Mouse (Mus musculus) heart, embryonic 10.5 days (tissue): ENCODE data around the gene Mrtfb. TPM values are rescaled to one million over a fixed set of nuclear protein-coding genes. Genes with fewer than 3 reads are reported as not detected.

Experiments
- DNase-seq: peaks from one replicate; pipeline ENCODE4 v3.0.0-alpha.2; 2017; ENCODE audit warnings: low spot score
- H3K27ac ChIP-seq: fragments of 300-500 bp; sonication (generic); 2 replicates; pipeline ENCODE4 v1.5.1; 2016; ENCODE audit warnings: mild to moderate bottlenecking
- H3K27me3 ChIP-seq: fragments of 300-500 bp; sonication (generic); 2 replicates; pipeline ENCODE4 v1.6.1; 2016; ENCODE audit warnings: mild to moderate bottlenecking; ENCODE audit not compliant: poor library complexity, insufficient read depth, severe bottlenecking
- H3K36me3 ChIP-seq: fragments of 300-500 bp; sonication (generic); 2 replicates; pipeline ENCODE4 v1.6.1; 2016; ENCODE audit warnings: mild to moderate bottlenecking, moderate library complexity
- H3K4me1 ChIP-seq: fragments of 300-500 bp; sonication (generic); 2 replicates; pipeline ENCODE4 v1.6.1; 2016; ENCODE audit warnings: mild to moderate bottlenecking
- H3K4me3 ChIP-seq: fragments of 300-500 bp; sonication (generic); 2 replicates; pipeline ENCODE4 v1.5.1; 2016; ENCODE audit warnings: mild to moderate bottlenecking, moderate library complexity
- H3K9me3 ChIP-seq: fragments of 300-500 bp; sonication (generic); 2 replicates; pipeline ENCODE4 v1.6.1; 2016; ENCODE audit warnings: mild to moderate bottlenecking, moderate library complexity
- WGBS: fragments of 180-500 bp; shearing (Covaris S2); methylation state at CpG from one replicate; pipeline ENCODE4 v1.1.7; 2016; 5-methylcytosine and 5-hydroxymethylcytosine counted together
- polyA plus RNA-seq: library from polyadenylated mRNA; unstranded; fragments of >200 nt; fragmentation: Nextera tagmentation; extraction: Ambion mirVana; gene quantifications from 2 replicates; pipeline ENCODE4 v1.2.1, GENCODE M21; 2016

Gene Mrtfb
- polyA plus RNA-seq, 1 experiment from 2014 or later: 20.4 TPM

DNA sequence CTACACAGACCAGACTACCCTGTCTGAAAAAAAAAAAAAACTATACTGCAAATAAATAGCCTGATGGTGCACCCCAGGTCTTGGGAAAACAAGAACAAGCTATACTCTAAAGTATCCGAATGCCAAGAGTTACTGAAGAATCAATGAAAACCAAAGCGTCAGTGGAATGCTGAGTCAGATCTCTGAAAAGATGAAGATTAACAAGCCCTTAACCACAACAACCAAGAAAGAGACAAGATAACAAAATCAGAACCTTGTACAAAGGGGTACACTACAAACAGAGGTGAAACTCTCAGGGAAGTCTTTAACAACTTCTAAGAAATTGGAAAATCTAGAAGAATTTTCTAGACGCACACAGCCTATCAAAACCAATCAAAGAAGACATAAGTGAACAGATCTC is 166.2 kb downstream of the Mrtfb start:
- peaks cover 10% of the 10 kb centered on the region; the same call in 1 of the 2 replicates for H3K4me1 ChIP-seq
- H3K27ac ChIP-seq: no peak overlapping the region
- DNase-seq: no peak
- H3K36me3 ChIP-seq: no peaks in the 10 kb centered on the region
- 88% methylated on average over 3 of the region's 3 CpGs for WGBS
- no peak overlapping the region for H3K4me3 ChIP-seq
- H3K27me3 ChIP-seq: no peaks in the 10 kb centered on the region
- no peaks in the 10 kb centered on the region for H3K9me3 ChIP-seq

DNA sequence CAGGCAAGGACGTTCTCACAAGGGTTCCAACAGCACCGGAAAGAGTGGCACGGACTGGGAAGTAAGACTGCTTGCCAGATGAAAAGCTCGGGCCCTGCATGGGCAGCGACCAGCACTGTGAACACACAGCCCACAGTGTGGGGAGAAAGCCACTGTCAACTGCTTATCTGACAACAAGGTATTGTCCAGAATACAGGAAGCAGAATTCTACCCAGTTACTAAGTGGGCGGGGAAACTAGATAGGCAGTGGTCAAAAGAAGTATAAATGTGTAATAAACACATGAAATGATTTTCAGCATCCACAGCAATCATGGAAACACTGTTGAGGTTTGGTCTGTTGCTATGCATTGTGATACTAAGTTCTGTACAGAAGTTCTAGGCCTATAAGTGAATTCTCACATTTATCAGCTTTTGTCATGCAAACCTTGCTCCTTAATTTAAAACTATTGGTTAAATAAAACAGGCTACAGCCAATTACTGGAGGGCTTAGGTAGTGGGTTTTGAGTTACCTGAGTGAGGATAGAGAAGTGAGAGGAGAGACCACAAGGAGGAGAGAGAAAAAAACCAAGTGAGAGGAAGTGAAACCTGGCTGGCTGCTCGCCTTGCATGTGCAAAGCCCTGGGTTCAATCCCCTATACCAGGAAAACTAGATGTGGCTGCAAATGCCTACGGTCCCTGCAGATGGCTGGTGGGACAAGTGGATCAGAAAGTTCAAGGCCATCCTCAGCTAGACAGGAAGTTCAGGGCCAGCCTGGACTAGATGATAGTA is 167.5 kb downstream of the Mrtfb start:
- no peak for DNase-seq
- no peak overlapping the region for H3K4me3 ChIP-seq
- H3K36me3 ChIP-seq: no peaks in the 10 kb centered on the region
- WGBS: 74% methylated on average over 8 of the region's 8 CpGs
- no peaks in the 10 kb centered on the region for H3K9me3 ChIP-seq
- H3K27me3 ChIP-seq: no peaks in the 10 kb centered on the region
- H3K27ac ChIP-seq: 0 out of 2 replicates have a peak overlapping the region, but pooled peaks have one; percentile 22
- H3K4me1 ChIP-seq: peaks cover 7% of the 10 kb centered on the region; the same call in 1 of the 2 replicates

DNA sequence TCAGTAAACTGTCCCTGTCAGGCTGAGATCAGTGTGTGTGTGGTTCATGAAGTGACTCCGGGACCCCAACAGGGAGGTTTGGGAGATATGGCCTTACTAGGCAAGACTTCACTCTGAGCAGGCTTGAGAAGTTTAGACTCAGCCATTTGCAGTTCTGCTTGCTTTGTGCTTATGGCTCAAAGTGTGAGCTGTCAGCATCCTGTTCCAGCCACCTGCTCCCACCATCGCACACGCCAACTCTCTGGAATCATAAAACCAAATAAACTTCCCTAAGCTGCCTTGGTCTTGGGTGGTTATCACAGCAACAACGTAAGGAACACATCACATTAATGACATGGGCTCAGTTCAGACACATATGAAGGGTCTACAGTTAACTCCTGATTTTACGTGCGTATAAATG is 169.5 kb downstream of the Mrtfb start:
- no peaks in the 10 kb centered on the region for H3K36me3 ChIP-seq
- no peak overlapping the region for H3K4me3 ChIP-seq
- WGBS: 88% methylated on average over 6 of the region's 6 CpGs
- no peaks in the 10 kb centered on the region for H3K27me3 ChIP-seq
- no peak overlapping the region for H3K27ac ChIP-seq
- no peak for DNase-seq
- no peaks in the 10 kb centered on the region for H3K9me3 ChIP-seq
- H3K4me1 ChIP-seq: peaks cover 22% of the 10 kb centered on the region

DNA sequence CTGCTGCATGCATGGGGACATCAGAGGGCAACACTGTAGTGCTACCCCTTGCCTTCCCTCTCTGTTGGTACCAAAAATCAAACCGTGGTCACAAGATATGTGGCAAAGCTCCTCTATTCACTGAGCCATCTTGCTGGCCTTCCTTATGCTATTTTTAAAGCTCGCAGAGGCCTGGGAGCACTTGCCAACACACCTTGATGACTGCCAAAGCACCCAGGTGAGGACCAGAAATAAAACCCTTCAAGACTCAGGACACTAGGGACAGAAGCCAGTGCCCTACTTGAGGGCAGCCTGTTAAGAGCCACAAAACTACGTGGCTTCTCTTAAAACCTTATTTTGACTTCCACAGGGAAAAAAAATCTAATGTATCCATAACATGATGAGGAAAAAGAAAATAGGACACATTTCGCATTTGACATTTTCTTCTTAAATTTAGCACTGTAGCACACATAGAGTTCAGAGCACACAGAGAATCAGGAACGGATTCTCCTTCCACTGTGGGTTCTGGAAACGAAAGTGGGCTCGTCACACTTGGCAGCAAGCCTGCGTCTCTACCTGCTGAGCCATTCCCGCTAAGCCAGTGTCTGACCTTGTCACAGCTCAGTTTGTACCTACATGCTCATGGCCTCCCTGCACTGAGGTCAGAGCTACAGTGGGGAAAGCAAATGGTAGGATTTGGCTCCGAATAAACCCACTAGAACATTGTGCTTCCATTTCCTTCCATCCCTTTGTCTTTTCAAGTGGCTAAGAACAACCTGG is 170.7 kb downstream of the Mrtfb start:
- Histone ChIP-seq H3K4me1 (peaks cover 34% of the 10 kb centered on the region), H3K27me3 (no peaks in the 10 kb centered on the region), H3K36me3 (no peaks in the 10 kb centered on the region), H3K4me3 (no peak overlapping the region), H3K9me3 (no peaks in the 10 kb centered on the region), H3K27ac (no peak overlapping the region)
- 80% methylated on average over 10 of the region's 10 CpGs for WGBS
- DNase-seq: no peak

DNA sequence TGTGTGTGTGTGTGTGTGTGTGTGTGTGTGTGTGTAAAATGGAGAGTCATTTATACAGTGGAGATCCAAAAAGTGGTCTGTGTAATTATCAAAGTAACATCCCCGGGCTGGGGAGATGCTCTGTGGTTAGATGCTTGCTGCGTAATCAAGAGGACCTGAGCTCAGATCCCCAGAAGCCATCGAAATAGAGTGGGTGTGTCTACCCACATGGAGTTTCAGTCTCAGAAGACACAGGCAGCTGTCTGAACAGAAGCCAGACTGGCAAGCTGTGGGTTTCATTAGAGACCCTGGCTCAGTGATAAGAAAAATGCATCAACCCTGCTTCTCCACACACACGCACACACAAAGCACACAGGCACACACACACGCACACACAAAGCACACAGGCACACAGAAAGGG is 171.8 kb downstream of the Mrtfb start:
- no peak overlapping the region for H3K4me3 ChIP-seq
- H3K36me3 ChIP-seq: no peaks in the 10 kb centered on the region
- H3K27me3 ChIP-seq: no peaks in the 10 kb centered on the region
- peaks cover 35% of the 10 kb centered on the region for H3K4me1 ChIP-seq
- no peak overlapping the region for H3K27ac ChIP-seq
- no peak for DNase-seq
- H3K9me3 ChIP-seq: no peaks in the 10 kb centered on the region
- WGBS: 80% methylated on average over 5 of the region's 5 CpGs

DNA sequence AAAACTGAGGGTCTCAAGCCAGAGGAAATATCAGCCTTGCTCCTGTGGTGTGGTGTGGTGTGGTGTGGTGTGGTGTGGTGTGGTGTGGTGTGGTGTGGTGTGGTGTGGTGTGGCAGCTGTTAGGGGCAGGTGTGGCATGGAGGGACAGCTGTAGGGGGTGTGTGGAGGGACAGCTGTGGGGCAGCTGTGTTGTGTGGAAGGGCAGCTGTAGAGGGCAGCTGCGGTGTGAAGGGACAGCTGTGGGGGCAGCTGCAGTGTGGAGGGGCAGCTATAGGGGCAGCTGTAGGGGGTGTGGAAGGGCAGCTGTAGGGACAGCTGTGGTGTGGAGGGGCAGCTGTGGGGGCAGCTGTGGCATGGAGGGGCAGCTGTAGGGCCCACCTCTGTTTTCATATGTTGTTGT is 172.5 kb downstream of the Mrtfb start:
- Histone ChIP-seq H3K27me3 (no peaks in the 10 kb centered on the region), H3K9me3 (no peaks in the 10 kb centered on the region), H3K36me3 (no peaks in the 10 kb centered on the region), H3K4me1 (peaks cover 35% of the 10 kb centered on the region), H3K27ac (peak overlapping the region; percentile 47; the same call in 1 of the 2 replicates), H3K4me3 (no peak overlapping the region)
- no peak for DNase-seq
- WGBS: 79% methylated on average over 1 of the region's 1 CpGs

DNA sequence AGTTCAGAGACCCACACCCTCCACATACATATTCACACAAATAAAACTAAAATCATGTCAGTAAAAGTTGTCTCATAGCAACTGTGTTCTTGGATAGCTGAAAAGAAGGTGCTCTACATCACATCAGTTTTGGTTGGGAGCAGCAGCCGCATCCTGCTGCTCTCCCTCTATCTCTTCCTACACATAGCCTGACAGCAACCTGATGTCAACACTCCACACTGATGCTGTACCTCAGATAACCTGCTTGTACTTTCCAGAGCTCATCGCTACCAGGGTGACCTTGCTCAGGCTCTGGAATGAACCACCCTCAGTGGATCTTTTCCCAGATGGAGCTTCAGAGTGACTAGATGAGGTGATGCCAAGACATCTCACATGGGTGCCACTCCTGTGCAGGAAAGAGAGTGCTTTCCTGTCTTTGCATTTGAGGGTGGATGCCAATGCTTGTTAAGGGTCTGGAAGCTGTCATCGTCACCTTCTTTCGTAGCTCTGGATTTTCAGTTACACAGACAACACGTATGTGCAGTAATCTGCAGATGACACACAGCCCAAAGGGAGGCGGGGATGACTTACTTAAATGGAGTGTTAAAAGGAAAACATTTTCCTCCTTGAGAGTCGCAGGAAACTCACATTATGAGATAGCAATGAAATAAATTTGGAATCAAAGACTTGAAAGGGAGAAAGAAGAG is 173.8 kb downstream of the Mrtfb start:
- WGBS: 38% methylated on average over 7 of the region's 7 CpGs
- no peak for DNase-seq
- 0 out of 2 replicates have a peak overlapping the region, but pooled peaks have one; percentile 56 for H3K27ac ChIP-seq
- H3K9me3 ChIP-seq: no peaks in the 10 kb centered on the region
- no peaks in the 10 kb centered on the region for H3K36me3 ChIP-seq
- H3K4me1 ChIP-seq: peaks cover 35% of the 10 kb centered on the region
- H3K4me3 ChIP-seq: no peak overlapping the region
- H3K27me3 ChIP-seq: no peaks in the 10 kb centered on the region

DNA sequence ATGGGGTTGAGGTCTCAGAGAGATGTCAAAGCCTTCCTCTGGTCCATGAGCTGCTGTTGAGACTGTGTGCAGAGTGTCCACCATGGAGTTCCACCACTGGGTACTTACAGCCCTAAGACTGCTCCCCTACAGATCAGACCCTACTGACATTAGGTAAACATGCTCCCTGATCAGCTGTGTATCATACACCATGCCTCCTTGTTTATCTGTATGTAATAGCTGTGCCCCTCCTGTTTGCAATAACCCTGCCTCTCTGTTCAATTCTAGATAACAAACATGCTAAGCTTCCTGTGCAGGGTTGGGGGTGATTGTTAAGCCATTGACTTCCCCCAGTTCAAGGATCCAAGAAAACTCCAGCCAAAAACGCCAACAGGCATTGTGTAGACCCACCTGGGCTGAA is 174.7 kb downstream of the Mrtfb start:
- H3K4me3 ChIP-seq: no peak overlapping the region
- no peaks in the 10 kb centered on the region for H3K36me3 ChIP-seq
- H3K27me3 ChIP-seq: no peaks in the 10 kb centered on the region
- no peak for DNase-seq
- peaks cover 35% of the 10 kb centered on the region for H3K4me1 ChIP-seq
- peak overlapping the region; percentile 56 for H3K27ac ChIP-seq
- no peaks in the 10 kb centered on the region for H3K9me3 ChIP-seq
- 63% methylated on average over 1 of the region's 1 CpGs for WGBS

DNA sequence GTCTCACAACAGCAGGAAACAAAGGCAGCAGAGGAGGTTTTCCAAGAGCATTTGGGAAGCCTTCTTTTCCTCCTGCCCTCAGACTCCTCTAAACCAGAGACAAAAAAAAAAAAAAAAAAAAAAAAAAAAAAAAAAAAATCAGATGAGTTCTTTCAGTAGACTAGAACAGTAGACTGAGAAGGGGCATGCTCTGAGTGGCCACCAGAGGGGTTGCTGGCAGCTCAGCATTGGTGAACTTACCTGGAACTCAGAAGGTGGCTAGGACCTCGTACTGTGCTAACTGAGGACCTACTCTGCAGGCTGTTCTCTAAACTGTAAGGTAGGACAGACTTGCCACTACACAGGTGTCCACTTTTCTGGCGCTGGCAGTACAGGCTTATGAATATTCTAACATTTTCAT is 179.3 kb downstream of the Mrtfb start:
- Histone ChIP-seq H3K4me3 (no peak overlapping the region), H3K27ac (no peak overlapping the region), H3K36me3 (no peaks in the 10 kb centered on the region), H3K27me3 (no peaks in the 10 kb centered on the region), H3K4me1 (peaks cover 27% of the 10 kb centered on the region), H3K9me3 (no peaks in the 10 kb centered on the region)
- WGBS: 85% methylated on average over 2 of the region's 2 CpGs
- no peak for DNase-seq

DNA sequence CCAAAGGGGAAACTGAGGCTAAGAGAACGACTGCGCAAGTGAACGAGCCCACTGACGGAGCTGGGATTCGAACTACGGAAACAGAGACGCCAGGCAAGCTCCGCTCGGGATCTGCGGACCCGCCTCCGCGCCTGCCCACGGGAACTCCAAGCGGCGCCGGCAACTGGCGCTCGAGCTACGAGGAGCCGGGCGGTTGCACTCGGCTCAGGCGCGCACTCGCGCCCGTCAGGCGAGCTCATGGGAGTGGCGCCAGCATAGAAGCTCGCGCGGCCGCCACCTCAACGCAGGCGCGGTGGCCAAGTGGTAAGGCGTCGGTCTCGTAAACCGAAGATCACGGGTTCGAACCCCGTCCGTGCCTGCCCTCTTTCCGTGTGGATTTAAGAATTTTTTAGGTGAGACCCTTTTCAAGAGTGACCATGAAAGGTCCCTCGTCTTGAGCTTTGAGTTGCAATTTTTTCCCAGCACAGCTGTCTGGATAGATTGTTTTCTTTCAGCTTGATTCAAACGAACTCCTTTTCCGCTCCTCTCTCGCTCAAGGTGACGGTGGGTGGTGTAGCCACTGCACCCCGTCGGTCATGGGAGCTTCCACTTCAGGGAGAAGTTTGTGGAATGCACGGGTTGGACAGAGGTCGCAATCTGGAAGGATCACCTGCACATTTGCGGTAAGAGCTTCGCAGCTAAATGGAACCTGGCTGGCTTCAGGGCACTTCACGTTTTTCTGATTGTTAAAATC is 180.9 kb downstream of the Mrtfb start:
- peak overlapping the region; percentile 66 for H3K4me3 ChIP-seq
- peaks cover 13% of the 10 kb centered on the region for H3K4me1 ChIP-seq
- H3K9me3 ChIP-seq: no peaks in the 10 kb centered on the region
- no peaks in the 10 kb centered on the region for H3K27me3 ChIP-seq
- WGBS: under 1% methylated on average over 58 of the region's 58 CpGs
- DNase-seq: peak; percentile 97
- no peaks in the 10 kb centered on the region for H3K36me3 ChIP-seq
- H3K27ac ChIP-seq: peak overlapping the region; percentile 89

DNA sequence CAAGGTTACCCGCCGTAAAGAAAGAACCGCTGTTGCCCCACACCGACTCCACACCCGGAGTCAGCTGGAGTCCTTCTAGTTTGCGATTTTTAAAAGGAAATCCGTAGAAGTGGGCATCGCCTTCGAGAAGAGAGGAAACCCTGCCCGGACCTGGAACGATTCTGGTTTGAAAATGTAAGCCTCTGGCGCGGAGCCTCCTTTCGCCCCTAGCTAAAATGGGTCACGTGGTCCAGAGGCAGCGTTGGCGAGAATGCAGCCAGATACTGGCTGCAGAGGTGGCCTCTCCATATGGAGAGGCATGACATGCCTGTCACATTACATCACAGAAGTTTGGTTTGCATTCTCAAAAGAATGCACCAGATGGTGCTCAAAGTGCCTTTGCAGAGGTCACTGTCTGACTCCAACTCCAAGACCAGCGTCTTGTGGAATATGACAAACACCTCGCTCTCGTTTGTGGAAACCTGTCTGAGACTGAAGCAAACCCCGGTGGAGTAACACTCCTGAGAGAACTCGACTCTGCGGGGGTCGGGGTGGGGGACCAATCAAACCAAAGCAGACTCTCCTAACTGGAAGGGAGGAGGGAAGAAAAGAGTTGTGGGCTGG is 181.6 kb downstream of the Mrtfb start:
- Histone ChIP-seq H3K36me3 (no peaks in the 10 kb centered on the region), H3K9me3 (no peaks in the 10 kb centered on the region), H3K27me3 (no peaks in the 10 kb centered on the region), H3K4me1 (peaks cover 13% of the 10 kb centered on the region), H3K27ac (peak overlapping the region; percentile 89), H3K4me3 (peak overlapping the region; percentile 66)
- peak; percentile 91 for DNase-seq
- 0% methylated on average over 24 of the region's 24 CpGs for WGBS

DNA sequence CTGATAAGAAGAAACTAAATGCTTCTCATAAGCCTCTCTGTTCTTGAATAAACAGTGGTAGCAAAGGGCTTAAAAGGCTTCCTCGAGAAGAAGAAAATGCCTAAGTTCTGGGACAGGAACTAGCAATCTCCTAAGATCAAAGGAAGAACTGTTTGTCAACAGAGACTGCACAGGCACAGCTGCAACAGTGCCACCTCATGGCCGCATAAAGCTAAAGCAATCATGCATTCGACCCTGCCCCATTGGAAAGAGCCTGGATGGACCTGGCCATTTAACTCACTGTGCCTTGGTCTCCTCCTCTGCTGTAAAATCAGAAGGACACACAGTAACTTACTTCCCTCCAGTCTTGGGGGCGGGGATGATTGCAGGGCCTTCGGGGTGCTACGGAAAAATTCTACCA is 184.2 kb downstream of the Mrtfb start:
- WGBS: 35% methylated on average over 6 of the region's 6 CpGs
- Histone ChIP-seq H3K36me3 (no peaks in the 10 kb centered on the region), H3K9me3 (no peaks in the 10 kb centered on the region), H3K4me1 (peaks cover 13% of the 10 kb centered on the region), H3K4me3 (no peak overlapping the region), H3K27ac (no peak overlapping the region), H3K27me3 (peaks cover 8% of the 10 kb centered on the region; the same call in 1 of the 2 replicates)
- no peak for DNase-seq
